Mouse (Mus musculus) yolk sac, embryonic 10.5 days (tissue): Measurements from ENCODE around the gene Ptprd.
"Not testable (repeated sequence)": the region's sequence is repeated elsewhere in the genome, so short reads cannot be mapped to it uniquely, and the experiment has no call there.

Source experiments
- DNase-seq: peaks from one replicate; pipeline ENCODE4 v3.0.0-alpha.2; 2017; ENCODE audit warnings: low spot score

The Ptprd gene

GRCm38 (mm10) chr4:76449466-76450350 lies 1762.1 kb downstream of the Ptprd start:
- DNase-seq = peak; percentile 68

DNA sequence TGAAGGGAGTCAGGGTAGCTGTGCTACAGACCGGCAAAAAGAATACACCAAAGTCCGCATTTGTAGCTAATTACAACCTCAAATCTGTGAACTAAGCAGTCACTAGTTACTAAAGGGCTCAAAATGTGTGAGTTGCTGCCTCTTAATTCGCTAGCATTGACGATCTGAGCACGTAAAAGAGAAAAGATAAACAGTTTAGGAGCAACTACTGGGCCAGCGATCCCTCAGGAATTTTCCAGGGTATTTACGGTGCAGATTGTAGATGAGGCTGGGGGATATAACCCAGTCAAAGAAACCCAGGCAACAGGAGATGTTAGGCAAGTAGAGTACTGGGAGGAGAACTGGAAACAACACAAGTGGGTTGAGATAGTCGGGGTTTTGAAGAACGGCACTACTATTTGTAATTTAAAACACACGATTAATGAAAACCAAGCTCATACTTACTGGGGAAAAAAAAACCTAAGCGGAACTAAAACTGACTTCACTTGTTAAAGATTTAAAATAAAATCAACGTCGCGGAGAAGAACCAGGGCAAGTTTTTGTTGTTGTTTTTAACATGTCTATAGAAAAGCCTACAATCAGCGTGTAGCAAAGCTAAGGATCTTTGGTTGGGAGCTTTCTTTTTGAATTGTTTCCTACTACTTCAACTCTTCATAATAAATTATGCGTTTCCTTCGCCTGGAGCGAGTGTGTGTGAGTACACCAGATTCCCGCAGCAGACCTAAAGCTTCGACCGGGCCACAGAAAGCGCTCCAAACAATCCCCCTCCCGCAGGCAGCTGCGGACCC lies 1762.9 kb downstream of the Ptprd start:
- DNase-seq = no peak

DNA sequence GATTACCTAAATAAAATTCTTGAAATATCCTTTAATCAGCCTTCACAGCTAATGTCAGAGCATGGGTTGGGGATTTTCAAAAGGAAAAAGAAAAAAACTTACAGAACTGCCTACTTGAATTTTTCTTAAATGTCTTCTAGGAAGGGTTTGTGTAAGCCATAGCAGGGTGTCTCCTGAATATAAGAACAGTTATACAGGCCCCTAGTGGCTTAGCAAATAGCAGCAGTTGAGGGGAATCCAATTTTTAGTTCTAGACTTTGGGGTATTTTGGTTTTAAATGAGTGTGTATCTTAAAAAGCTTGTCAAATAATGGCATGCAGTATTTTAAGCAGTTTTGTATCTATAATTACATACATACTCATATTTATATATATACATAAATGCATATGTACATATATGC lies 1764.4 kb downstream of the Ptprd start:
- no peak for DNase-seq

- no peak for DNase-seq
These were observed 1767.0 kb downstream of the Ptprd start for GRCm38 (mm10) chr4:76444778-76445177.

GRCm38 (mm10) chr4:76443553-76443952 lies 1768.2 kb downstream of the Ptprd start:
- peak; percentile 12 for DNase-seq

- DNase-seq = no peak
These were observed 1770.9 kb downstream of the Ptprd start for GRCm38 (mm10) chr4:76440791-76441364.

DNA sequence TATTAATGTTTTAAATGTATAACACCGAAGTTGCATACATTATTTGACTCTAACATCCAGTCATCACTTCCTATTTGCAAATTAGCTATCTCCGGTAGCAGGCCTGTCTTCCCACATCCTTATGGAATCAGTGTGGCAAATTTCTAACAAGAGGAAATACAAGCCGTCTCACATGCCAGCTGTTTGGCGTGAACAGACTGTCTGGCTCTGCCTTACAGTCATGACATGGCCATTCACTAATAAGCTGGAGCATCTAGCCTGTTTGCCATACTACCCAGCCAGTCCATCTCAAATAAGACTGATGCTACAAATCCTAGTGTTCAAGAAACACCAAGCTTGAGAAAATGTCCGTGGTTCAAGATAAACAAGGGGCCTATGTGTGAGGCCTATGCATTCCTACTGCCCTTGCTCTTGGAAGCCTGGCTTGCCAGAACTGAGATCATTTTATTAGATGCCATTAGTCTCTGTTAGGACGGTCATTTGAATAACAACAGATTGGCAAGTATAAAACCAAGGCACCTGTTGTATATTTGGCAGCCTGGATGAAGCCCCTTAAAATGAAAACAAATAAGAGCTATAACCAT lies 1773.2 kb downstream of the Ptprd start:
- DNase-seq = no peak

DNA sequence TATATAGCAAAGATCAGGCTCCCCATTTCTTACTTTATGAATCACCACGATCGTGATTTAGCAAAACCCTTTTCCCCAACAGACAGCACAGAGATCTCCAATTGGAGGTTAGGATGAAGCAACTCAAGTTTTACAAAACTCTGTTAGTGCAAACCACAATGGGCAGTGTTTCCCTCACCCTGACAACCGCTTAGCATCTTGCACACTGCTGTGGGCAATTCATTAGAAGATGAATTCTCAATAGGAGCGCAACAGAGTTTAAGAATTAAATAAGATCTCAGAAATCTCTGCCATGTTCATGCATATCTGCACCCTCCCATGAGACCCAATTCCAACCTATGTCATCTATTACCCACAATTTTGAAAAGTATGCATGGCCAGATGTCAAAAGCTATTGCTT lies 1773.7 kb downstream of the Ptprd start:
- no peak for DNase-seq

- no peak for DNase-seq
These were observed 1775.8 kb downstream of the Ptprd start for GRCm38 (mm10) chr4:76435920-76436319.

GRCm38 (mm10) chr4:76429769-76430168 lies 1782.0 kb downstream of the Ptprd start:
- DNase-seq = no peak

- not testable (repeated sequence) for DNase-seq
These were observed 1784.7 kb downstream of the Ptprd start for GRCm38 (mm10) chr4:76427036-76427435.

- no peak for DNase-seq
These were observed 1786.6 kb downstream of the Ptprd start for GRCm38 (mm10) chr4:76425230-76425575.

GRCm38 (mm10) chr4:76424324-76425229 lies 1787.2 kb downstream of the Ptprd start:
- DNase-seq = no peak

DNA sequence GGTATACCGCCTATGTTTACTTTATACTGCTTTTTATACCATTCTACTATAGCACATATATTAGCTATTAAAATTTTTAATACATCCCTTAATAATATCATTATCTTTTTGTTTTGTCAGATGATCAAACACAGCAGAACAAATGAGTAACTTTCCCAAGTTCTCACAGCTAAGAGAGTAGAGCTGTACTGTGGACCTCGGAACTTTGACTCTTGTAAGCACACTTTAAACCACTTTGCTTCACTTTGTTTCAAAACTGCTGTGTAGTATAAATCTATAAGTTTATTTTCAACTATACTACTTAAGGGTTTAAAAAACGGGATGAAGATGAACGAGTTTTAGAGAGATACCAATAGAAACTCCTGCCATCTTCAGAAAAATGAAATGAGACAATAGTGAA lies 1789.6 kb downstream of the Ptprd start:
- no peak for DNase-seq

DNA sequence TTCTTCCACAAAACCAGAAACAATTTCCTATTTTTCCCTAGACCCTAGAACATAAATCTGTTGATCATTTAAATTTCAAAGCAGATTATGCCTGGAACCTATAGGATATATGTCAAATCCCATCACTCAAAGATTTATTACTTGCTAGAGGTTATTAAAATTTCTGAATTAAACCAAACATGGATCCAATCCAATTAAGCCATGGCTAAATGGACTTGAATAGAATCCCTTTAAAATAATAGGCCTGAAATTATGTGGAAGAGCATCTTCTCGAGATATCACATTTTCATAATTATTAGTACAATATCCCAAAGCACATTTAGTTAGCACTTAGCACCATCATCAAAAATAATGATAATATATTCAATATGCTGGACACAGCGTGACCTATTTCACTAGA lies 1792.1 kb downstream of the Ptprd start:
- DNase-seq = no peak

- no peak for DNase-seq
These were observed 1794.1 kb downstream of the Ptprd start for GRCm38 (mm10) chr4:76417676-76418075.

GRCm38 (mm10) chr4:76415624-76416023 lies 1796.1 kb downstream of the Ptprd start:
- DNase-seq = no peak

- no peak for DNase-seq
These were observed 1797.2 kb downstream of the Ptprd start for GRCm38 (mm10) chr4:76414591-76414990.

- no peak for DNase-seq
These were observed 1801.7 kb downstream of the Ptprd start for GRCm38 (mm10) chr4:76410053-76410452.

DNA sequence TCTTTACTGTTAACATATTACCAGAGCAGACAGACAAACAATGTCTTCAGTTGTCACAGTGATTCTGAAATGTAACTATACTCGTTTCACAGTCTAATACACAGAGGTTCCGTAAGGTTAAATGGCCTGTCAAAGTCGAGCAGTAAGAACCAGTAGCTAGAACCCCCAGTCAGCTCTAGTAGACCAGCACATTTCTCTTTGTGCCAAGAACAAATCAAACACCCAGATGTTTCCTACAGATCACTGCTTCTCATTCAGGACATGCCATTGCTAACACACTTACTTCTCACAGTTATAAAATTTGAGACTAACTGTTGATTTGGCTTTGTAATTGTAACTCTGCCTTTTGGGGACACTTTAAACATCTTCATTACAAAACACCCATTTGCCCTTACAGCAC lies 1802.6 kb downstream of the Ptprd start:
- DNase-seq = no peak

- DNase-seq = no peak
These were observed 1805.8 kb downstream of the Ptprd start for GRCm38 (mm10) chr4:76405862-76406454.
